In the genomic region with DNA sequence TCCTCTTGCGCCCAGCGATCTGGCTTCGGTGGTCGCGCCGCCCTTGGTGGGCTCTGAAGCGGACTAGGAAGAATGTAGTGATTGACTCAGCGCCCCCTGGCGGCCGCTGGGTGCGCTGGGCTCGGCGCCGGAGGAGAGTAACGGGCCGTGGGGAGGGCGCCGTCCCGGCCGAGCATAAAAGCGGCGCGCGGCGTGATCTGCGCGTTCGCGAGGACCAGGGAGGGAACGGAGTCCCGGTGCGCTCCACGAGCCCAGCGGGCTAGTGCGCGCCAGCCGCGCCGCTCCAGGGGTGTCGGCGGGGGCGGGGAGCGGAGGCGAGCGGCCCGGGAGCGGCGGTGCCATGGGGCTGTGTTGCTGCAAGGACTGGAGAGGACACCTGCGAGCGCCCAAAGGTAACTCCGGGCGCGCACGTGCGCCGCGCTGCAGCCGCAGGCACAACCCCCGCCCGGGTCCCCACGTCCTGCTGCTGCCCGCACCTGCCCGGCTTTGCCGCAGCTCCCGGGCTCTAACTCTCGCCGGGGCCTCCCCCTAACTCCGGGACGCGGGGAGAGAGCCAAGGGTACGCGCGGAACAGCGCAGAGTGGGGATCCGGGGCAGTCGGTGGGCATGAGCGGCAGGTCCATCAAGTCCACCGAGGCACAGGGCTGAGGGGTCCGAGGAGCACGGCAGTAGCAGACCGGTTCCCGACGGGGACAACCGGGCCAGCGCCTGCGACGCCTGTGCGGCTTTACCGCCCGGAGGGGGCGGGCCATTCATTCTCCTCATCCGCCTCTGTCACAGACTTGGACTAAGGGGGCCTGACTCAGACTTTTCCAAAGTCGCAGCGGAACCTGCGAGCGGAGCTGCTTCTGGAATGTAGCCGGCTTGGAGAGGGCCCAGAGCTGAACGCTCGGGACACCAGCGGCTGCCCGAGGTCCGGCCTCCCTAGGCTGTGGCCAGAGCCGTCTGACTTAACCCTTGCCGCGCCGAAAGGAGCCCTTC, we compare ENCODE assay signal across 8 mouse cellular contexts.
DNase-seq lines count a peak whose midpoint lies in the region; ATAC-seq and TF ChIP-seq lines count a peak whose summit lies in the region.

No protein-coding gene starts in this region.

- no peak for TF ChIP-seq POLR2A in ES-Bruce4 (IDR thresholded peaks at IDR 0.05; ENCODE audit: insufficient read depth, low read length)
- no peak for TF ChIP-seq POLR2A in lung, adult 2 months (IDR thresholded peaks at IDR 0.05; ENCODE audit: borderline replicate concordance, extremely low read depth, low read depth, low read length)
- no peak for TF ChIP-seq POLR2A in olfactory bulb, adult 2 months (IDR thresholded peaks at IDR 0.05; ENCODE audit: insufficient read depth, low read depth, low read length)

- peaks cover 7% of the 10 kb centered on the region for H3K4me1 ChIP-seq in ES-Bruce4 (ENCODE audit: control insufficient read depth, insufficient read depth, low read length)
- H3K4me1 ChIP-seq in forebrain, embryonic 15.5 days = peaks cover 26% of the 10 kb centered on the region
- peaks cover 9% of the 10 kb centered on the region; the same call in 1 of the 2 replicates for H3K4me1 ChIP-seq in lung, adult 2 months (ENCODE audit: control insufficient read depth, insufficient read depth, low read length)
- H3K4me1 ChIP-seq in olfactory bulb, adult 2 months (ENCODE audit: control insufficient read depth, insufficient read depth, low read length) = peaks cover 28% of the 10 kb centered on the region

- peak; percentile 70 for ATAC-seq in forebrain, embryonic 15.5 days (replicated peaks)

- TF ChIP-seq CTCF in ES-Bruce4 (IDR thresholded peaks at IDR 0.05; ENCODE audit: low read depth, low read length) = peak; percentile 59
- no peak; the same call in 1 of the 2 replicates for TF ChIP-seq CTCF in lung, adult 2 months (IDR thresholded peaks at IDR 0.05; ENCODE audit: insufficient read depth, low read length)
- peak; percentile 92 for TF ChIP-seq CTCF in olfactory bulb, adult 2 months (IDR thresholded peaks at IDR 0.05; ENCODE audit: insufficient read depth, low read depth, low read length)

- H3K36me3 ChIP-seq in ES-Bruce4 (ENCODE audit: control insufficient read depth, insufficient read depth, low read length, poor library complexity, severe bottlenecking) = no peaks in the 10 kb centered on the region
- H3K36me3 ChIP-seq in forebrain, embryonic 15.5 days = no peaks in the 10 kb centered on the region

- peak overlapping the region; percentile 67 for H3K9ac ChIP-seq in ES-Bruce4 (ENCODE audit: low read depth, poor library complexity, severe bottlenecking)
- H3K9ac ChIP-seq in forebrain, embryonic 15.5 days (replicated peaks) = peak overlapping the region; percentile 59

- under 1% methylated on average over 104 of the region's 106 CpGs for WGBS in forebrain, embryonic 15.5 days
- under 1% methylated on average over 106 of the region's 106 CpGs for WGBS in lung, adult 2 months
- WGBS in olfactory bulb, adult 2 months = 1% methylated on average over 106 of the region's 106 CpGs

- H3K4me3 ChIP-seq in ES-Bruce4 (ENCODE audit: low read depth, low read length) = peak overlapping the region; percentile 70
- H3K4me3 ChIP-seq in forebrain, embryonic 15.5 days = peak overlapping the region; percentile 72
- peak overlapping the region; percentile 44 for H3K4me3 ChIP-seq in lung, adult 2 months (replicated peaks; ENCODE audit: extremely low read depth, low read depth, low read length)
- peak overlapping the region; percentile 61 for H3K4me3 ChIP-seq in olfactory bulb, adult 2 months (ENCODE audit: insufficient read depth, low read depth, low read length)

- peak; percentile 50 for DNase-seq in c-Kit-positive CD71-negative TER-119-negative erythroid progenitor cells, embryonic 14.5 days (ENCODE audit: low read depth)
- peak; percentile 50 for DNase-seq in heart, postnatal 25 days (ENCODE audit: low spot score)
- DNase-seq in kidney, postnatal 4 days = peak; percentile 89 to 93
- peak; percentile 67 for DNase-seq in lung, adult 2 months
- DNase-seq in thymus, adult 18-20 months = peak; percentile 18 to 23

- peak overlapping the region; percentile 99 for H3K4me2 ChIP-seq in forebrain, embryonic 15.5 days (replicated peaks)

- intact Hi-C loops in heart, postnatal 25 days (cut with DNase I) = loop anchor here (10.0 kb wide), 1 partner anchor 215 kb away; no protein-coding TSS in a partner anchor

- no peaks in the 10 kb centered on the region for H3K27me3 ChIP-seq in ES-Bruce4 (ENCODE audit: control insufficient read depth, insufficient read depth, low read length, poor library complexity, severe bottlenecking)
- peaks cover 18% of the 10 kb centered on the region for H3K27me3 ChIP-seq in forebrain, embryonic 15.5 days

- no peaks in the 10 kb centered on the region for H3K9me3 ChIP-seq in ES-Bruce4 (replicated peaks; ENCODE audit: control insufficient read depth, insufficient read depth, low read length, poor library complexity, severe bottlenecking)
- no peaks in the 10 kb centered on the region for H3K9me3 ChIP-seq in forebrain, embryonic 15.5 days

- no peak for TF ChIP-seq EP300 in ES-Bruce4 (IDR thresholded peaks at IDR 0.05; ENCODE audit: insufficient read depth, low read depth, low read length)

- H3K27ac ChIP-seq in ES-Bruce4 (ENCODE audit: insufficient read depth, low read length) = no peak overlapping the region
- peak overlapping the region; percentile 12; the same call in 1 of the 2 replicates for H3K27ac ChIP-seq in forebrain, embryonic 15.5 days (replicated peaks)
- H3K27ac ChIP-seq in olfactory bulb, adult 2 months (ENCODE audit: insufficient read depth, low read depth, low read length) = no peak overlapping the region

Comparison
In these comparisons a context has a peak if more than half of its experiments do, and no peak if none do; other contexts are left out.
1. DNase-seq: peak in every context shown above with its lines; median percentile 91 in kidney, postnatal 4 days; 67 in lung, adult 2 months; 50 in c-Kit-positive CD71-negative TER-119-negative erythroid progenitor cells, embryonic 14.5 days; 50 in heart, postnatal 25 days; 20 in thymus, adult 18-20 months.